Mouse (Mus musculus): Measurements from ENCODE around the gene Prrc2c.
"Not testable (repeated sequence)": the region's sequence is repeated elsewhere in the genome, so short reads cannot be mapped to it uniquely, and the experiment has no call there.

DNA sequence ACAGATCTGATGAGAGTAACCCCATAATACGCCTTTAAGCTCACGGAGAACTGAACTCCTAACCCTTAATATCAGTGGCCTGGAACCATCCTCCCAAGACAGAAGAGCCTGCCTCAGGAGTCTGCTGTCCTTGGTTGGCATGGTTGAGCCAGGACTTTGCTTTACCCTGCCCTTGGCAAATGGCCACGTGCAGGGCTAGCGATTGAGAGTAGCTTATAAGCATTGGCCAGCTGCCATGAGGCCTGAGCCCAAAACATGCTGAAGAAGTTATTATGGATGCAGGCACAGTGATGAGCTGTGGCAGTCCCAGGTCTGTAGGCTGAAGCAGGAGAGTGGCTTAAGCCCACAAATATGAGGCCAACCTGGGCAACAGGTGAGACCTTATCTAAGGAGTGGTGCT is 112.5 kb downstream of the Prrc2c start:
- TF ChIP-seq CTCF (IDR thresholded peaks at IDR 0.05; ENCODE audit: low read depth); EP300 (optimal IDR thresholded peaks at IDR 0.05): not testable (repeated sequence)
